Mouse (Mus musculus): Measurements from ENCODE around the gene Cldn9. TPM values are rescaled to one million over a fixed set of nuclear protein-coding genes. Genes with fewer than 3 reads are reported as not detected.
A peak's percentile ranks its signal among the peaks of the same experiment; 100 is the strongest.

Gene Cldn9
- polyA plus RNA-seq, 1 experiment from 2014 or later, result 0.14 TPM

- Histone ChIP-seq H3K36me3 (ENCODE audit: control insufficient read depth, insufficient read depth, low read length) (peaks cover 21% of the 10 kb centered on the region), H3K4me2 (ENCODE audit: low read length) (peak within 1 kb of the TSS; percentile 85), H3K4me3 (ENCODE audit: control insufficient read depth in 1 of 2, insufficient read depth in 1 of 2, low read depth in 1 of 2, low read length in 2 of 2) (peak within 1 kb of the TSS; percentile 72 to 95), H3K27me3 (ENCODE audit: control insufficient read depth, insufficient read depth, low read length) (peaks cover 9% of the 10 kb centered on the region), H3K4me1 (ENCODE audit: control insufficient read depth in 2 of 2, insufficient read depth in 2 of 2, low read length in 2 of 2) (peaks cover 12 to 34% of the 10 kb centered on the region in 2 experiments), H3K9ac (ENCODE audit: low read length) (peak within 1 kb of the TSS; percentile 91), H3K9me3 (ENCODE audit: control insufficient read depth, low read length) (no peaks in the 10 kb centered on the region), H3K27ac (replicated peaks in 1 of 2; ENCODE audit: control insufficient read depth in 1 of 2, insufficient read depth in 1 of 2, low read depth in 2 of 2, low read length in 2 of 2) (peak within 1 kb of the TSS; percentile 97 to 99)
- peak; percentile 85 for ATAC-seq (ENCODE audit: insufficient number of reproducible peaks, insufficient read depth, low FRiP score, low read depth)
- 0% methylated on average over 45 of the region's 45 CpGs for WGBS
These were observed 10.3 kb downstream of the Cldn9 start, which contains the start of the genes Hcfc1r1 and Thoc6 for GRCm38 (mm10) chr17:23673424-23674073. Gene Hcfc1r1 (plus strand): TSS chr17:23673596. Gene Thoc6 (minus strand): TSS chr17:23673882.

- ATAC-seq (ENCODE audit: insufficient number of reproducible peaks, insufficient read depth, low FRiP score, low read depth), result no peak
- 60% methylated on average over 3 of the region's 3 CpGs for WGBS
- Histone ChIP-seq H3K4me3 (ENCODE audit: control insufficient read depth in 1 of 2, insufficient read depth in 1 of 2, low read depth in 1 of 2, low read length in 2 of 2) (peak overlapping the region in 1 of 2 experiments; percentile 72; a peak in 2 of 4 replicates), H3K27me3 (ENCODE audit: control insufficient read depth, insufficient read depth, low read length) (0 out of 2 replicates have a peak, but pooled peaks cover under 1% of the 10 kb centered on the region), H3K9me3 (ENCODE audit: control insufficient read depth, low read length) (no peaks in the 10 kb centered on the region), H3K4me2 (ENCODE audit: low read length) (peak overlapping the region; percentile 85), H3K27ac (replicated peaks in 1 of 2; ENCODE audit: control insufficient read depth in 1 of 2, insufficient read depth in 1 of 2, low read depth in 2 of 2, low read length in 2 of 2) (0 out of 4 replicates have a peak overlapping the region, but pooled peaks of 1 of the 2 experiments have one; percentile 17), H3K36me3 (ENCODE audit: control insufficient read depth, insufficient read depth, low read length) (peaks cover 29% of the 10 kb centered on the region), H3K9ac (ENCODE audit: low read length) (peak overlapping the region; percentile 91), H3K4me1 (ENCODE audit: control insufficient read depth in 2 of 2, insufficient read depth in 2 of 2, low read length in 2 of 2) (peaks cover 12 to 34% of the 10 kb centered on the region in 2 experiments)
These were observed 11.1 kb downstream of the Cldn9 start for GRCm38 (mm10) chr17:23672761-23673160.

DNA sequence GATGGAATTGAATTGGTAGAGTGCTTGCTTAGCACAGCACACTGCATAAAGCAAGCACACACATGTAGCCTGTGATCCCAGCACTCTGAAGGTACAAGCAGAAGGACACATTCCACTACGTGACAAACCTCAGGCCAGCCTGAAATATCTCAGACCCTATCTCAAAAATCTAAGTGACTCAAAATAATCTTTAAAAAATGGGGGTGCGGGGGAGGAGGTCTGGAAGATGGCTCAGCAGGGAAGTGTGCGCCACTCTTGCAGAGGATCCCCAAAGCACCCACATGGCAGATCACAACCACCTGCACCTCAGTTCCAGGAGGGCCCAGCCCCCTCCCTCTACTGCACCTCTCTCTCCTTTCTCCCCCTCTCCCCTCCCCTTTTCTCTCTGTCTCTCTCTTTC is 12.3 kb downstream of the Cldn9 start:
- Histone ChIP-seq H3K27ac (replicated peaks in 1 of 2; ENCODE audit: control insufficient read depth in 1 of 2, insufficient read depth in 1 of 2, low read depth in 2 of 2, low read length in 2 of 2) (no peak overlapping the region), H3K4me2 (ENCODE audit: low read length) (no peak overlapping the region), H3K4me1 (ENCODE audit: control insufficient read depth in 2 of 2, insufficient read depth in 2 of 2, low read length in 2 of 2) (peaks cover 12 to 30% of the 10 kb centered on the region in 2 experiments), H3K4me3 (ENCODE audit: control insufficient read depth in 1 of 2, insufficient read depth in 1 of 2, low read depth in 1 of 2, low read length in 2 of 2) (no peak overlapping the region), H3K27me3 (ENCODE audit: control insufficient read depth, insufficient read depth, low read length) (no peaks in the 10 kb centered on the region), H3K9me3 (ENCODE audit: control insufficient read depth, low read length) (no peaks in the 10 kb centered on the region), H3K9ac (ENCODE audit: low read length) (no peak overlapping the region), H3K36me3 (ENCODE audit: control insufficient read depth, insufficient read depth, low read length) (peaks cover 41% of the 10 kb centered on the region)
- WGBS, result 90% methylated on average over 3 of the region's 3 CpGs
- no peak for ATAC-seq (ENCODE audit: insufficient number of reproducible peaks, insufficient read depth, low FRiP score, low read depth)

DNA sequence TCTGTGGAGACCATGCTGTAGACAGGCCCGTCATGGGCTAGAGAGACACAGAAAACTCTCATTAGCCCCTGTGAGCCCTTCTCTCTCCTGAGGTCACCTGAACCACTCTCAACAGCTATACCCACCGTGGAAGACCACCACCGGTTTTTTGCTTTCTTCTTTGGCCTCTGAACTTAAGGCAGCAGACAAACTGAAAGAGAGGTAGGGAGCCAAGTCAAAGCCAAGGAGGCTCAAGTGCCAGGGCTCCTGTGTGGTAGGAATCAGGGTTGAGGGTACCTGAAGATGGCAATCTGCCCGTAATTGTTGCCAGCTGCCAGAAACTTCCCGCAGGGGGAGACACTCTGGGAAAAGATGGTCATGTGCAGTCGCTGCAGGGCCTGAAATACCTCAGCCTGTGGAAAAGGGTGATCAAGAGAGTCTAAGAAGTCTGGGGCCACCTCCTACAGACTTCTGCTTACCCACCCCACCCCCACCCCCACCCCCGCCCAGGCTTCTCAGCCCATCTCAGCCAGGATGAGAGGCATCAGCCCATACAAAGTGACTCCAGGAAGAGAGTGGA is 13.2 kb downstream of the Cldn9 start:
- WGBS, result 88% methylated on average over 7 of the region's 7 CpGs
- H3K36me3 ChIP-seq (ENCODE audit: control insufficient read depth, insufficient read depth, low read length), result peaks cover 45% of the 10 kb centered on the region
- ATAC-seq (ENCODE audit: insufficient number of reproducible peaks, insufficient read depth, low FRiP score, low read depth), result no peak

DNA sequence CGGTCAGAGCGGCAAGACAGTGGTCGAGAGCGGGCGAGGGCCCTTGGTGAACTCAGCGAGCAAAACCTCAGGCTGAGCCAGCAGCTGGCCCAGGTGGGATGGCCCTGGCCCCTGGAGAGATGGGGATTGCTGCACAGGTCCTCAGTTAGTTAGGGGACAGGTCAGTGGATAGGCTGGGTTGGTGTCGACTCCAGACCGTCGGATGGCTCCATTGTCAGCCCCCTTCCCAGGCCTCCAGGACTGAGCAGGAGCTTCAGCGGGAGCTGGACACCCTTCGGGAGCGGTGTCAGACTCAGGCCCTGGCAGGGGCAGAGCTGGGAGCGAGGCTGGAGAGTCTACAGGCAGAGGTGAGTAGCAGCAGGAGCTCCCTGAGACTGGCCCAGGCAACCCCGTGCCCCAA is 18.3 kb downstream of the Cldn9 start:
- 73% methylated on average over 14 of the region's 14 CpGs for WGBS
- Histone ChIP-seq H3K27ac (replicated peaks in 1 of 2; ENCODE audit: control insufficient read depth in 1 of 2, insufficient read depth in 1 of 2, low read depth in 2 of 2, low read length in 2 of 2) (no peak overlapping the region), H3K36me3 (ENCODE audit: control insufficient read depth, insufficient read depth, low read length) (peaks cover 44% of the 10 kb centered on the region), H3K4me1 (ENCODE audit: control insufficient read depth in 2 of 2, insufficient read depth in 2 of 2, low read length in 2 of 2) (peaks cover 0 to 2% of the 10 kb centered on the region in 2 experiments; a peak in 1 of 4 replicates), H3K27me3 (ENCODE audit: control insufficient read depth, insufficient read depth, low read length) (peaks cover 27% of the 10 kb centered on the region), H3K9ac (ENCODE audit: low read length) (no peak overlapping the region), H3K4me2 (ENCODE audit: low read length) (no peak overlapping the region), H3K4me3 (ENCODE audit: control insufficient read depth in 1 of 2, insufficient read depth in 1 of 2, low read depth in 1 of 2, low read length in 2 of 2) (no peak overlapping the region), H3K9me3 (ENCODE audit: control insufficient read depth, low read length) (no peaks in the 10 kb centered on the region)
- ATAC-seq (ENCODE audit: insufficient number of reproducible peaks, insufficient read depth, low FRiP score, low read depth), result no peak

More for the DNA sequence above, 13.2 kb downstream of the Cldn9 start:
- Histone ChIP-seq H3K27me3 (ENCODE audit: control insufficient read depth, insufficient read depth, low read length) (no peaks in the 10 kb centered on the region), H3K4me2 (ENCODE audit: low read length) (no peak overlapping the region), H3K4me1 (ENCODE audit: control insufficient read depth in 2 of 2, insufficient read depth in 2 of 2, low read length in 2 of 2) (peaks cover 11 to 21% of the 10 kb centered on the region in 2 experiments), H3K27ac (replicated peaks in 1 of 2; ENCODE audit: control insufficient read depth in 1 of 2, insufficient read depth in 1 of 2, low read depth in 2 of 2, low read length in 2 of 2) (no peak overlapping the region), H3K4me3 (ENCODE audit: control insufficient read depth in 1 of 2, insufficient read depth in 1 of 2, low read depth in 1 of 2, low read length in 2 of 2) (no peak overlapping the region), H3K9ac (ENCODE audit: low read length) (no peak overlapping the region), H3K9me3 (ENCODE audit: control insufficient read depth, low read length) (no peaks in the 10 kb centered on the region)

DNA sequence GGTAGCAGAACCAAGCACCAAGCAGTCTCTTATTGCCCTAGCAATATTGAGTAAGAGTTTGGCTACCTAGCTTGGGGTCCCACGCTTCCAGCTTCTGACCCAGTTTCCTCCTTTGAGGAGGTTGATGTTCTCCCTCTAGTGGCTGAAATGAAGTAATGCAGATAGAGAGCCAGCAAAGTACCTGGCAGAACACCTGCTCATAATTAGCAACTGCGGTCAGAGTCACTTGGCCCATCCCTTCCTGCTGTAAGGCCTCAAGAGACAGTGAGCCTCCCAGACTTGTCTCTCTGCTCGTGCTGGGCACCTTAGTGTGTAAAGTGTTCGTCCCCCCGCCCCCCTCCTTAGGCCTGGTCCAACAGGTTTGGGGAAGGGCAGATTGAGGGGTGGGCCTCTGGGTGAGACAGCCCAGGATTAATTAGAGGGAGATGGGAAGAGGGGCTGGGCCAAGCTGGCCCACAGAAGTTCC is 19.2 kb downstream of the Cldn9 start:
- 17% methylated on average over 5 of the region's 5 CpGs for WGBS
- Histone ChIP-seq H3K4me3 (ENCODE audit: control insufficient read depth in 1 of 2, insufficient read depth in 1 of 2, low read depth in 1 of 2, low read length in 2 of 2) (no peak overlapping the region), H3K9ac (ENCODE audit: low read length) (no peak overlapping the region), H3K27me3 (ENCODE audit: control insufficient read depth, insufficient read depth, low read length) (peaks cover 36% of the 10 kb centered on the region), H3K4me1 (ENCODE audit: control insufficient read depth in 2 of 2, insufficient read depth in 2 of 2, low read length in 2 of 2) (peaks cover 0 to 3% of the 10 kb centered on the region in 2 experiments; a peak in 1 of 4 replicates), H3K9me3 (ENCODE audit: control insufficient read depth, low read length) (no peaks in the 10 kb centered on the region), H3K36me3 (ENCODE audit: control insufficient read depth, insufficient read depth, low read length) (peaks cover 35% of the 10 kb centered on the region), H3K4me2 (ENCODE audit: low read length) (no peak overlapping the region), H3K27ac (replicated peaks in 1 of 2; ENCODE audit: control insufficient read depth in 1 of 2, insufficient read depth in 1 of 2, low read depth in 2 of 2, low read length in 2 of 2) (no peak overlapping the region)
- no peak for ATAC-seq (ENCODE audit: insufficient number of reproducible peaks, insufficient read depth, low FRiP score, low read depth)

DNA sequence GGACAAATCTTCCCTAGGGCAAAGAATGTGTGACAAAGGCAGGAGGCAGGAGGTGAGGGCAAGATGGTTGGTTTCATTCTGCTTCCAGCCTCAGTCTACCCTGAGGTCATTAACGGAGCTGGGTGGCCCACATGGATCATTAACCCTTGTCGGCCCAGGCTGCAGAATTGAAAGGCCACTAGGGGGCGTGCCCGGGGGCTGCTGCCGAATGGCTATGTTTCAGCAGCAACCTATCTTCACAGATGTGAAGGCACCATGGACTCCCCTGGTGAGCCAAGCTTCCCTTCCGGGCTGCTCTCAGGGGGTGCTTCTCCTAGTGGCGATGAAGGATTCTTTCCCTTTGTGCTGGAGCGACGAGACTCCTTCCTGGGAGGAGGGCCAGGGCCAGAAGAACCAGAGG is 22.3 kb downstream of the Cldn9 start:
- peaks cover 46% of the 10 kb centered on the region for H3K27me3 ChIP-seq (ENCODE audit: control insufficient read depth, insufficient read depth, low read length)
- H3K9me3 ChIP-seq (ENCODE audit: control insufficient read depth, low read length), result no peaks in the 10 kb centered on the region
- no peak overlapping the region for H3K4me2 ChIP-seq (ENCODE audit: low read length)
- H3K27ac ChIP-seq (replicated peaks in 1 of 2; ENCODE audit: control insufficient read depth in 1 of 2, insufficient read depth in 1 of 2, low read depth in 2 of 2, low read length in 2 of 2), result no peak overlapping the region
- peaks cover 4% of the 10 kb centered on the region for H3K36me3 ChIP-seq (ENCODE audit: control insufficient read depth, insufficient read depth, low read length)
- no peak overlapping the region for H3K4me3 ChIP-seq (ENCODE audit: control insufficient read depth in 1 of 2, insufficient read depth in 1 of 2, low read depth in 1 of 2, low read length in 2 of 2)
- H3K4me1 ChIP-seq (ENCODE audit: control insufficient read depth in 2 of 2, insufficient read depth in 2 of 2, low read length in 2 of 2), result peaks cover 0 to 3% of the 10 kb centered on the region in 2 experiments; a peak in 1 of 4 replicates
- 2% methylated on average over 9 of the region's 9 CpGs for WGBS
- H3K9ac ChIP-seq (ENCODE audit: low read length), result no peak overlapping the region
- no peak for ATAC-seq (ENCODE audit: insufficient number of reproducible peaks, insufficient read depth, low FRiP score, low read depth)

Data from heart, embryonic 14.5 days (tissue).